Mouse (Mus musculus): Measurements from ENCODE around the gene Epb41l1. TPM values are rescaled to one million over a fixed set of nuclear protein-coding genes. Genes with fewer than 3 reads are reported as not detected.
"Not testable (repeated sequence)": the region's sequence is repeated elsewhere in the genome, so short reads cannot be mapped to it uniquely, and the experiment has no call there.

The Epb41l1 gene
- polyA plus RNA-seq, 1 experiment from 2014 or later, result 9.4 TPM

- Histone ChIP-seq H3K4me3 (no peak overlapping the region), H3K4me2 (no peak overlapping the region), H3K27ac (replicated peaks) (0 out of 2 replicates have a peak overlapping the region, but pooled peaks have one; percentile 23), H3K9ac (peak overlapping the region; percentile 22; the same call in 1 of the 2 replicates), H3K27me3 (no peaks in the 10 kb centered on the region), H3K4me1 (replicated peaks) (peaks cover 16% of the 10 kb centered on the region), H3K9me3 (no peaks in the 10 kb centered on the region), H3K36me3 (no peaks in the 10 kb centered on the region)
- no peak for ATAC-seq (ENCODE audit: low read depth)
- 9% methylated on average over 3 of the region's 3 CpGs for WGBS
These were observed 13.7 kb upstream of the Epb41l1 start for GRCm38 (mm10) chr2:156406987-156407386.

- no peak overlapping the region for H3K9ac ChIP-seq
- WGBS, result 31% methylated on average over 7 of the region's 8 CpGs
These were observed 12.5 kb upstream of the Epb41l1 start for GRCm38 (mm10) chr2:156408168-156408567.

GRCm38 (mm10) chr2:156411348-156411747 lies 9.4 kb upstream of the Epb41l1 start:
- not testable (repeated sequence) for H3K9me3 ChIP-seq; H3K36me3 ChIP-seq; H3K27ac ChIP-seq (replicated peaks); ATAC-seq (ENCODE audit: low read depth); H3K27me3 ChIP-seq; H3K4me3 ChIP-seq; H3K4me2 ChIP-seq; H3K9ac ChIP-seq
- H3K4me1 ChIP-seq (replicated peaks), result peaks cover 16% of the 10 kb centered on the region
- 82% methylated on average over 4 of the region's 7 CpGs for WGBS

More at GRCm38 (mm10) chr2:156408168-156408567, 12.5 kb upstream of the Epb41l1 start:
- Histone ChIP-seq H3K4me1 (replicated peaks) (peaks cover 16% of the 10 kb centered on the region), H3K36me3 (no peaks in the 10 kb centered on the region), H3K27me3 (no peaks in the 10 kb centered on the region), H3K4me2 (no peak overlapping the region), H3K4me3 (no peak overlapping the region), H3K27ac (replicated peaks) (no peak overlapping the region), H3K9me3 (no peaks in the 10 kb centered on the region)
- ATAC-seq (ENCODE audit: low read depth), result no peak

GRCm38 (mm10) chr2:156414996-156415395 lies 5.7 kb upstream of the Epb41l1 start:
- no peak overlapping the region for H3K4me2 ChIP-seq
- no peak for ATAC-seq (ENCODE audit: low read depth)
- 79% methylated on average over 2 of the region's 2 CpGs for WGBS
- H3K36me3 ChIP-seq, result no peaks in the 10 kb centered on the region
- H3K4me3 ChIP-seq, result no peak overlapping the region
- H3K27ac ChIP-seq (replicated peaks), result no peak overlapping the region
- peaks cover 5% of the 10 kb centered on the region for H3K4me1 ChIP-seq (replicated peaks)
- no peaks in the 10 kb centered on the region for H3K9me3 ChIP-seq
- H3K9ac ChIP-seq, result no peak overlapping the region
- peaks cover 17% of the 10 kb centered on the region for H3K27me3 ChIP-seq

- Histone ChIP-seq H3K9me3 (no peaks in the 10 kb centered on the region), H3K27me3 (peaks cover 24% of the 10 kb centered on the region), H3K4me3 (no peak overlapping the region), H3K4me1 (replicated peaks) (peaks cover 12% of the 10 kb centered on the region), H3K27ac (replicated peaks) (no peak overlapping the region), H3K36me3 (no peaks in the 10 kb centered on the region), H3K9ac (no peak overlapping the region), H3K4me2 (no peak overlapping the region)
- WGBS, result 74% methylated on average over 5 of the region's 5 CpGs
- ATAC-seq (ENCODE audit: low read depth), result no peak
These were observed 5.0 kb upstream of the Epb41l1 start for GRCm38 (mm10) chr2:156415674-156416073.

GRCm38 (mm10) chr2:156417194-156417593 lies 3.5 kb upstream of the Epb41l1 start:
- peaks cover 22% of the 10 kb centered on the region for H3K4me1 ChIP-seq (replicated peaks)
- H3K4me2 ChIP-seq, result no peak overlapping the region
- H3K4me3 ChIP-seq, result no peak overlapping the region
- ATAC-seq (ENCODE audit: low read depth), result no peak
- H3K9me3 ChIP-seq, result no peaks in the 10 kb centered on the region
- H3K9ac ChIP-seq, result no peak overlapping the region
- WGBS, result 61% methylated on average over 1 of the region's 1 CpGs
- no peaks in the 10 kb centered on the region for H3K36me3 ChIP-seq
- H3K27ac ChIP-seq (replicated peaks), result no peak overlapping the region
- H3K27me3 ChIP-seq, result peaks cover 35% of the 10 kb centered on the region

GRCm38 (mm10) chr2:156418467-156418866 lies 2.2 kb upstream of the Epb41l1 start:
- Histone ChIP-seq H3K36me3 (no peaks in the 10 kb centered on the region), H3K4me3 (no peak overlapping the region), H3K4me1 (replicated peaks) (peaks cover 32% of the 10 kb centered on the region), H3K9ac (no peak overlapping the region), H3K4me2 (no peak overlapping the region), H3K27ac (replicated peaks) (no peak overlapping the region), H3K27me3 (peaks cover 45% of the 10 kb centered on the region), H3K9me3 (no peaks in the 10 kb centered on the region)
- 86% methylated on average over 5 of the region's 5 CpGs for WGBS
- no peak for ATAC-seq (ENCODE audit: low read depth)

- WGBS, result 7% methylated on average over 14 of the region's 14 CpGs
- H3K27me3 ChIP-seq, result peaks cover 58% of the 10 kb centered on the region
- H3K36me3 ChIP-seq, result no peaks in the 10 kb centered on the region
- peak overlapping the region; percentile 78 for H3K4me2 ChIP-seq
- peak overlapping the region; percentile 82 for H3K9ac ChIP-seq
- peak overlapping the region; percentile 91 for H3K27ac ChIP-seq (replicated peaks)
- peak; percentile 48 for ATAC-seq (ENCODE audit: low read depth)
- H3K4me1 ChIP-seq (replicated peaks), result peaks cover 35% of the 10 kb centered on the region
- H3K4me3 ChIP-seq, result peak overlapping the region; percentile 73
- H3K9me3 ChIP-seq, result no peaks in the 10 kb centered on the region
These were observed 399 bp upstream of the Epb41l1 start for GRCm38 (mm10) chr2:156420327-156420693.

- Histone ChIP-seq H3K4me1 (replicated peaks) (peaks cover 37% of the 10 kb centered on the region), H3K36me3 (no peaks in the 10 kb centered on the region), H3K4me3 (peak overlapping the region; percentile 73), H3K27me3 (peaks cover 58% of the 10 kb centered on the region), H3K9me3 (no peaks in the 10 kb centered on the region), H3K27ac (replicated peaks) (peak overlapping the region; percentile 91), H3K4me2 (peak overlapping the region; percentile 78), H3K9ac (peak overlapping the region; percentile 82)
- 1% methylated on average over 36 of the region's 36 CpGs for WGBS
- peak; percentile 80 for ATAC-seq (ENCODE audit: low read depth)
These were observed 837 bp downstream of the Epb41l1 start for GRCm38 (mm10) chr2:156421381-156422110.

GRCm38 (mm10) chr2:156422631-156423030 lies 1.9 kb downstream of the Epb41l1 start:
- H3K27ac ChIP-seq (replicated peaks), result peak overlapping the region; percentile 91; the same call in 1 of the 2 replicates
- H3K9ac ChIP-seq, result peak overlapping the region; percentile 82
- H3K27me3 ChIP-seq, result peaks cover 58% of the 10 kb centered on the region
- H3K4me2 ChIP-seq, result peak overlapping the region; percentile 78
- WGBS, result 20% methylated on average over 8 of the region's 8 CpGs
- H3K36me3 ChIP-seq, result no peaks in the 10 kb centered on the region
- no peaks in the 10 kb centered on the region for H3K9me3 ChIP-seq
- peak overlapping the region; percentile 73 for H3K4me3 ChIP-seq
- no peak for ATAC-seq (ENCODE audit: low read depth)
- H3K4me1 ChIP-seq (replicated peaks), result peaks cover 37% of the 10 kb centered on the region

GRCm38 (mm10) chr2:156423672-156424071 lies 3.0 kb downstream of the Epb41l1 start:
- no peak for ATAC-seq (ENCODE audit: low read depth)
- no peak overlapping the region for H3K9ac ChIP-seq
- no peaks in the 10 kb centered on the region for H3K36me3 ChIP-seq
- H3K4me1 ChIP-seq (replicated peaks), result peaks cover 37% of the 10 kb centered on the region
- H3K4me3 ChIP-seq, result no peak overlapping the region
- 87% methylated on average over 4 of the region's 4 CpGs for WGBS
- no peaks in the 10 kb centered on the region for H3K9me3 ChIP-seq
- H3K4me2 ChIP-seq, result no peak overlapping the region
- peaks cover 54% of the 10 kb centered on the region for H3K27me3 ChIP-seq
- H3K27ac ChIP-seq (replicated peaks), result no peak overlapping the region

- Histone ChIP-seq H3K9ac (no peak overlapping the region), H3K9me3 (no peaks in the 10 kb centered on the region), H3K27ac (replicated peaks) (no peak overlapping the region), H3K36me3 (no peaks in the 10 kb centered on the region), H3K4me1 (replicated peaks) (peaks cover 33% of the 10 kb centered on the region), H3K27me3 (peaks cover 34% of the 10 kb centered on the region), H3K4me3 (no peak overlapping the region), H3K4me2 (no peak overlapping the region)
- no peak for ATAC-seq (ENCODE audit: low read depth)
- 25% methylated on average over 2 of the region's 2 CpGs for WGBS
These were observed 4.9 kb downstream of the Epb41l1 start for GRCm38 (mm10) chr2:156425618-156426017.

GRCm38 (mm10) chr2:156426151-156426550 lies 5.4 kb downstream of the Epb41l1 start:
- ATAC-seq (ENCODE audit: low read depth), result no peak

More at GRCm38 (mm10) chr2:156426151-156426550, 5.4 kb downstream of the Epb41l1 start:
- peaks cover 31% of the 10 kb centered on the region for H3K27me3 ChIP-seq
- peaks cover 31% of the 10 kb centered on the region for H3K4me1 ChIP-seq (replicated peaks)
- no peaks in the 10 kb centered on the region for H3K36me3 ChIP-seq
- WGBS, result 68% methylated on average over 4 of the region's 4 CpGs
- H3K9me3 ChIP-seq, result no peaks in the 10 kb centered on the region
- no peak overlapping the region for H3K4me2 ChIP-seq
- no peak overlapping the region for H3K9ac ChIP-seq
- H3K27ac ChIP-seq (replicated peaks), result no peak overlapping the region
- no peak overlapping the region for H3K4me3 ChIP-seq

Data from neural tube, embryonic 13.5 days (tissue).